Mouse (Mus musculus): Measurements from ENCODE around the gene Abo.

GRCm38 (mm10) chr2:26906431-26906830 lies 41.7 kb upstream of the Abo start:
- TF ChIP-seq CTCF (IDR thresholded peaks at IDR 0.05; ENCODE audit: low read depth) (no peak), EP300 (IDR thresholded peaks at IDR 0.05; ENCODE audit: low read depth) (no peak)

Measured in liver, postnatal 0 days (tissue).